Comparison of ENCODE assay signal across 8 mouse cellular contexts in the genomic region with DNA sequence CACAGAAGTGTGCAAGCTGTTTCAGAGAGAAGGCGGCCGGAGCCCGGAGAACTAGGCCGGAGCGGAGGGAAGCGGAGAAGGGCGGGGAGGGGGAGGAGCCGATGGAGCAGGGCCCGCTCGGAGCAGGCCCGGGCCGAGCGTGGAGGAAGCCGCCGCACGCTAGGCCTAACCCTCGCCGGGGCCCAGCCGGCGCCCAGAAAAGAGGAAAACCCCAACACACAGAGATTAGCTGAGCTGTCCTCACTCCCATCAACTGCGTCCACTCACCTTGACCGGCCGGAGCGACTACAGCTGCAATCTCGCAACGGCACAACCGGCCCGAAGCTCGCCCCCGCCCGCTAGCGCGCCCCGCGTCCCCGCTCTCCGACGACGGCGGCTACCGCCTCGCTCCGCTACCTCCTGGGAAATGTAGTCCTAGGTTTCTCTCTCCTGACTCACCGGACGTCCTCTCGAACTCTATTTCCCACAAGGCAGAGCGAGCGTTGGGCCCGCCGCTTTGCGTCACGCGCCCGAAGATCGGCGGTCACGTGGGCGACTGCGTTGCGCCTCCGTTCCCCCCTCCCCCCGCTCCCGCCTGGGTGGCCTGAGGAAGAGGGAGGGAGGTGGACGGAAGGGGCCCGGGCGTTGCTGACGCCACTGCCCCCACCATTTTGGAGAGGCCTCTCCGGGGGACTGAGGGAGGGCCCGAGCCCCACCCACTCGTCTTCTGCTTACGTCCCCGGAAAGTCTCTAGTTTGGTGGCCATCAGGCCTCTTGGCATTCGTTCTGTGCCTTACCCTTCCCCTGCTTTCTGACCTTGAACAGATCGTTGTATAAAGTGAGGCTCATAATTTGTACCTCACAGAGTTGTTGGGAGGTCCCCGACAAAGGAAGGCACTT. TPM values are rescaled to one million over a fixed set of nuclear protein-coding genes. Genes with fewer than 3 reads are reported as not detected.
A peak's percentile ranks its signal among the peaks of the same experiment; 100 is the strongest.
DNase-seq lines count a peak whose midpoint lies in the region; ATAC-seq and TF ChIP-seq lines count a peak whose summit lies in the region.

A gene (minus strand): TSS at position 458 of the 879 bp plus-strand sequence.

- no peaks in the 10 kb centered on the region for H3K27me3 ChIP-seq in Patski
- no peaks in the 10 kb centered on the region for H3K27me3 ChIP-seq in hindbrain, embryonic 13.5 days

- WGBS in hindbrain, embryonic 13.5 days: under 1% methylated on average over 63 of the region's 75 CpGs

- peak within 1 kb of the TSS; percentile 65 for H3K4me3 ChIP-seq in hindbrain, embryonic 13.5 days

- H3K27ac ChIP-seq in hindbrain, embryonic 13.5 days: peak within 1 kb of the TSS; percentile 95

- H3K4me2 ChIP-seq in hindbrain, embryonic 13.5 days: peak within 1 kb of the TSS; percentile 66

- in situ Hi-C loops in Patski (cut with MboI; ENCODE audit: low pct_unique_long_range_greater_than_20kb): no loop called here

- POLR2A ChIA-PET in Patski (lab: Charles Lee): interaction anchor here (0.6 to 1.5 kb wide), 3 partner anchors 15 to 262 kb away, joined by 3 read pairs; a partner anchor contains a TSS

- ATAC-seq in Patski: peak; percentile 85
- ATAC-seq in hindbrain, embryonic 13.5 days (ENCODE audit: low FRiP score): peak; percentile 99

- no peak for TF ChIP-seq CTCF in Patski (IDR thresholded peaks at IDR 0.05)

- peak within 1 kb of the TSS; percentile 81 for H3K9ac ChIP-seq in hindbrain, embryonic 13.5 days

- peaks cover 43% of the 10 kb centered on the region for H3K4me1 ChIP-seq in hindbrain, embryonic 13.5 days (replicated peaks)

- no peaks in the 10 kb centered on the region for H3K9me3 ChIP-seq in hindbrain, embryonic 13.5 days

- no peaks in the 10 kb centered on the region for H3K36me3 ChIP-seq in hindbrain, embryonic 13.5 days

- peak; percentile 85 for DNase-seq in Patski (ENCODE audit: low read depth, low spot score)
- DNase-seq in cerebellum, postnatal 14 days: peak; percentile 99
- DNase-seq in frontal cortex, postnatal 14 days (ENCODE audit: low spot score in 2 of 2): peak; percentile 98
- peak; percentile 93 to 97 for DNase-seq in layer of hippocampus, postnatal 25 days (ENCODE audit: extremely low spot score in 1 of 2, low spot score in 1 of 2)
- DNase-seq in lung, postnatal 25 days (ENCODE audit: low spot score): peak; percentile 99
- peak; percentile 98 for DNase-seq in retina, embryonic 14.5 days (ENCODE audit: low spot score)
- peak; percentile 97 for DNase-seq in thymus, postnatal 4 days

- CTCF ChIA-PET in Patski (lab: Charles Lee): no interaction called here

RNA-seq across cellular contexts. Expression of the gene that starts here (rescaled TPM):
- polyA plus RNA-seq in Patski (2021): 141 TPM
- polyA plus RNA-seq in hindbrain, embryonic 13.5 days (2015; fragmentation: Nextera tagmentation; extraction: Ambion mirVana): 163 and 166 TPM in 2 replicates
- total RNA-seq in layer of hippocampus, postnatal 25 days (2021): 100 to 1,000 TPM; 133 to 154 TPM

Comparison
In these comparisons a context has a peak if more than half of its experiments do, and no peak if none do; other contexts are left out.
1. Peak in every context shown above with its lines: DNase-seq, ATAC-seq, H3K4me3 ChIP-seq and H3K27ac ChIP-seq.